In genomic region chr2:132382308-132382707, GRCm38 (mm10) we compare ENCODE assay signal across 32 mouse cellular contexts. TPM values are rescaled to one million over a fixed set of nuclear protein-coding genes. Genes with fewer than 3 reads are reported as not detected.
"Had no signal": no experiment of that assay in that cellular context is flagged by ENCODE, and none has a peak within 500 bp of the region (broad histone marks: within the 10 kb centered on the region; RNA-seq: fewer than 3 reads in every experiment).

No protein-coding gene starts in this region.

- H3K4me3 ChIP-seq: limb, embryonic 10.5 days; limb, embryonic 12.5 days; limb, embryonic 13.5 days; limb, embryonic 15.5 days; liver, embryonic 12.5 days; liver, embryonic 13.5 days; liver, embryonic 15.5 days; lung, embryonic 15.5 days; megakaryocyte, embryonic 14.5 days; midbrain, embryonic 10.5 days; midbrain, embryonic 12.5 days; midbrain, embryonic 13.5 days; midbrain, embryonic 15.5 days; myocyte; neural tube, embryonic 12.5 days had no signal

- ATAC-seq: liver, embryonic 12.5 days; liver, postnatal 0 days; lung, postnatal 0 days; midbrain, embryonic 13.5 days; midbrain, embryonic 15.5 days; midbrain, embryonic 16.5 days had no signal

- H3K36me3 ChIP-seq: limb, embryonic 10.5 days; limb, embryonic 12.5 days; limb, embryonic 13.5 days; limb, embryonic 15.5 days; liver, embryonic 12.5 days; liver, embryonic 13.5 days; liver, embryonic 15.5 days; lung, embryonic 15.5 days; midbrain, embryonic 10.5 days; midbrain, embryonic 12.5 days; midbrain, embryonic 13.5 days; midbrain, embryonic 15.5 days; neural tube, embryonic 12.5 days had no signal

- H3K9ac ChIP-seq: limb, embryonic 12.5 days; limb, embryonic 13.5 days; limb, embryonic 15.5 days; liver, embryonic 12.5 days; liver, embryonic 13.5 days; liver, embryonic 14.5 days; liver, embryonic 15.5 days; liver, postnatal 0 days; lung, embryonic 14.5 days; lung, embryonic 15.5 days; midbrain, embryonic 12.5 days; midbrain, embryonic 13.5 days; midbrain, embryonic 15.5 days; neural tube, embryonic 12.5 days had no signal

- DNase-seq: left cerebral cortex, postnatal 4 days; liver; liver, embryonic 13.5 days; liver, postnatal 0 days; lung, adult 18-20 months; lung, adult 2 months; lung, embryonic 14.5 days; lung, postnatal 14 days; lung, postnatal 36 days; lung, postnatal 4 days; midbrain, embryonic 14.5 days had no signal

- H3K4me2 ChIP-seq: limb, embryonic 12.5 days; limb, embryonic 13.5 days; limb, embryonic 15.5 days; liver, embryonic 11.5 days; liver, embryonic 12.5 days; liver, embryonic 13.5 days; liver, embryonic 15.5 days; lung, embryonic 14.5 days; lung, embryonic 15.5 days; midbrain, embryonic 11.5 days; midbrain, embryonic 12.5 days; midbrain, embryonic 13.5 days; midbrain, embryonic 15.5 days; neural tube, embryonic 12.5 days had no signal

- H3K27ac ChIP-seq: limb, embryonic 10.5 days; limb, embryonic 12.5 days; limb, embryonic 13.5 days; limb, embryonic 15.5 days; liver, embryonic 12.5 days; liver, embryonic 13.5 days; liver, embryonic 14.5 days; liver, embryonic 15.5 days; lung, embryonic 15.5 days; macrophage; midbrain, embryonic 10.5 days; midbrain, embryonic 12.5 days; midbrain, embryonic 13.5 days; midbrain, embryonic 15.5 days; neural tube, embryonic 12.5 days had no signal

- H3K9me3 ChIP-seq: limb, embryonic 10.5 days; limb, embryonic 12.5 days; limb, embryonic 13.5 days; limb, embryonic 15.5 days; liver, embryonic 12.5 days; liver, embryonic 13.5 days; liver, embryonic 15.5 days; lung, embryonic 15.5 days; midbrain, embryonic 10.5 days; midbrain, embryonic 12.5 days; midbrain, embryonic 13.5 days; midbrain, embryonic 15.5 days; neural tube, embryonic 12.5 days had no signal

- H3K4me1 ChIP-seq: liver, embryonic 12.5 days; liver, embryonic 15.5 days; neural tube, embryonic 12.5 days had no signal

RNA-seq across cellular contexts. Expression of gene Prokr2, which starts 2.9 kb away (rescaled TPM):
- polyA plus RNA-seq: liver, adult 2 months; lung, adult 2 months; lung, postnatal 0 days; macrophage; myocyte had no signal
